Mouse (Mus musculus): ENCODE measurements around the gene Pgm5.

The Pgm5 gene

GRCm38 (mm10) chr19:24671571-24671970, 190.1 kb downstream of the Pgm5 start:
- in situ Hi-C loops (cut with MboI, MseI) = no loop called here

DNA sequence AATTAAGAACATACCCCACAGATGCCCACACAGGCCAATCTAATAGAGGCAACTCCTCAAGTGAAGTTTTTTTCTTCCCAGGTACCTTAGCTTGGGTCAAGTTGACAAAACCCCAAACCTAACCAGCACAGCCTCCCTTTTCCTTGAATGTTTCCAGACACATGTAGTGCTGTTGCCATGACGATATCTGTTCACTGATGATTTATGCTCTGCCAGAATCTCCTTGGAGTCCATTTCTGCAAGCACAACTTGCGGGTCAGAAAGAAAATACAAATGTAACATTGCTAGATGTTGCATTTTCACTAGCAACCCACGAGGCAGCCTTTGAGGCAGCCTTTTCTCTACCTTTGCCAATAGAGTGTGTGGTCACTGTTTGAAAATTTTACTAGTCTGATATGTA, 194.1 kb downstream of the Pgm5 start:
- in situ Hi-C loops (cut with MboI, MseI) = no loop called here

GRCm38 (mm10) chr19:24665771-24666170, 195.9 kb downstream of the Pgm5 start:
- in situ Hi-C loops (cut with MboI, MseI) = no loop called here

- in situ Hi-C loops (cut with MboI, MseI) = no loop called here
Observed at GRCm38 (mm10) chr19:24662346-24662745, 199.3 kb downstream of the Pgm5 start.

DNA sequence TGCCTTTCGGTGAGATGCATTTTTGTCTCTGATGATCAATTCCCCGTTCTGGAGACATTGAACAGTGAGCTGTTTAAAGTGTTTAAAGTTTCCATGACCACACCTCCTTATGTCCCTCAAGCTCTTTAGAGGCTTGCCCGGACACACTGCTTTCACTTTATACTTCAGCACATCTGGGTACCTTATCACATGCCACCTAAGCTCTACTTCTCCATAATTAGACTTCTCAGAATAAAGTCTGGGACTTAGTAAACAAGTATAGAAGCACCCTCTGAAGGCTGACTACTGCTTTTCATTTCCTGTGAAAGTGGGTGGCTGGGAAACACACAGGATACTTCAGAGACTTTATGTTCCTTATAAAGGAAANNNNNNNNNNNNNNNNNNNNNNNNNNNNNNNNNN, 204.7 kb downstream of the Pgm5 start:
- in situ Hi-C loops (cut with MboI, MseI) = no loop called here

DNA sequence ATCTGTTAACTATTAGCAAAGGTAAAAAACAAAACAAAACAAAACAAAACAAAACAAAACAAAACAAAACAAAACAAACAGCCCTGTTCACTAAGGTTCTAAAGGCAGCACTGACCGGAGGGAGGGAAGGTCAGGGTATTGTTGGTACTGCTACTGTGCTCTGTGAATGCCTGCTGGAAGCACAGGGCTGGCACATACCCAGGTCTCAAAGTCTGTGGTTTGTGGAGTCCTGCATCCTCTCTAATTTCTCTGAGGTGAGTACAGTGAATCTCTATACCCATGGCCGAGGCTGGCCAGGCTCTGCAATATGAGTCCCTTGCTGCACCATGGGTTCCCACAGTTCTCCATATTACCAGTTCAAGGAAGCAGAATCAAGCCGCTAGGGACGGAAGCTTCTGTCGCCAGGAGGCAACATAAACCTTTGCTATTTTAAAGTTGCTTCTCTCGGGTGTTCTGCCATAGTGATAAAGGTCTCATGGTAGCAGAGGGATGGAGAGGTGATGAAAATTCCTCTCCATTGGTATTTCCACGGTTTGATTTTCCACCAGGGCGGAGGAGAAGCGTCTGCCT, 208.3 kb downstream of the Pgm5 start:
- in situ Hi-C loops (cut with MboI, MseI) = no loop called here

DNA sequence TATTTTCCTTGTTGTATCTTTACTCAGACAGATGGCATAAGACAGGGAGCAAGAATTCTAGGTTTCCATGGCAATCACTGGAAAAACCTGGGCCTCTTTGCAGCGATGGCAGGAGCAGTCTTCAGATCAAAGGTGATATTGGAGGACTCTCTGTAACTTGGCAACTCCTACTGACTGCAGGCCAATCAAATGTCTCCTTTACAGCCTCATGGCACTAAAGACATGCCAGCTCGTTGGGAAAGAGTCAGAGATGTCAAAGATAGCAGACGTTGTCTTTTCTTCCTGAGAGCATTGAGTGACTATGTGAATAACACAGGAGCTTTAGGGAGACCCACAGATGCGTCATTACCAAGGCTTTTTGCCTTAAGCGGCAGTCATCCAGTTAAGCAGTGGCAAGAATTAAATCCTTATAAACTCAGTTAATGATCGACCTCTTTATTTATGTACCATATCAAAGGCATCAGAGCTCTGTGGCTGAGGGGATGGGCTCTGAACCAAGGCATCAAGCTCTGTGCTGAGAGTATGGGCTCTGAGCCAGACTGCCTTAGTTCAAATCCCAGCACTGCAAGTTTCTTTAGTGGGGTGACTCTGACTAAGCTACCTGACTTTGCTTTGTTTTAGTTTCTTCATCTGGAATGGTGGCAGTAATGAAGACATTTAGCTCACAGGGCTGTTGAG, 209.2 kb downstream of the Pgm5 start:
- in situ Hi-C loops (cut with MboI, MseI) = no loop called here

- in situ Hi-C loops (cut with MboI, MseI) = no loop called here
Observed at GRCm38 (mm10) chr19:24651595-24651994, 210.1 kb downstream of the Pgm5 start.

- in situ Hi-C loops (cut with MboI, MseI) = no loop called here
Observed at GRCm38 (mm10) chr19:24650428-24650827, 211.2 kb downstream of the Pgm5 start.

GRCm38 (mm10) chr19:24648016-24648415, 213.6 kb downstream of the Pgm5 start:
- in situ Hi-C loops (cut with MboI, MseI) = no loop called here

GRCm38 (mm10) chr19:24646162-24646829, 215.4 kb downstream of the Pgm5 start:
- in situ Hi-C loops (cut with MboI, MseI) = no loop called here

GRCm38 (mm10) chr19:24644971-24645370, 216.7 kb downstream of the Pgm5 start:
- in situ Hi-C loops (cut with MboI, MseI) = no loop called here

GRCm38 (mm10) chr19:24640982-24641381, 220.7 kb downstream of the Pgm5 start:
- in situ Hi-C loops (cut with MboI, MseI) = no loop called here

DNA sequence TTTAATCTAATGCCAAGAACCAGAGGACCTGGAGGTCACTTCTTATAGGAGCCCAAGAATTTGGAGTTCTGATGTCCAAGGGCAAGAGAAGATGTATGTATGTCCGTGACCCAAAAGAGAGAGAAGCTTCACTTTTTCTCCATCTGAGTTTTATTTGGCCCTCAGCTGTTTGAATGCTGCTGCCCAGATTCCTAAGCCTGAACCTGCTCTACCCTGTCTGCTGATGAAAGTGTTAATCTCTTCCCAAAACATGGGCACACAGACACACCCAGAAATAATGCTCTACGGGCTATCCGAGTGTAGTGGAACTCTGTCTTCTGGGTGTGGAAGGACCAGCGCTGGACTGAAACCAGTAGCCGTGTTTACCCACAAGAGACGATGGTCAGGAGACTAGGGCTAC, 223.7 kb downstream of the Pgm5 start:
- in situ Hi-C loops (cut with MboI, MseI) = no loop called here

GRCm38 (mm10) chr19:24636616-24637015, 225.0 kb downstream of the Pgm5 start:
- in situ Hi-C loops (cut with MboI, MseI) = no loop called here

DNA sequence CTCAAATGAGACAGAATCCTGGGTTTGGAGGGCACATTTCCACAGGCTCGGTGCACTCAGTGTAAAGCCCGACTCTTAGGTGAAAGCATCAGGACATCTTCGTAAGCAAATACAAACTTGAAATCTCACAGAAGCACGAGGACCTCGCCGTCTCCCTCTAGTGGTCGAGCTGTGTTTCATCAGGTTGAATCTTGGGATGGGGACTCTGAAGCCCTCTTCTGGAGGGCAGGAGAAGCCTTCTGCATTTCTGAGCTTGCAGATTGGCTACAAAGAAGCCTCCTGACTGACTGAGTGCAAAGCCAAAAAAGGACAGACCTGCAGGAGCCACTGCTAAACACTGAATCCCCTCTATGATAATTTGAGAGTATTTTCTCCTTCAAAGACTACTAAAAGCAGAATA, 227.1 kb downstream of the Pgm5 start:
- in situ Hi-C loops (cut with MboI, MseI) = no loop called here

Measured in T-helper 17 cell (primary cell).